In the genomic region with DNA sequence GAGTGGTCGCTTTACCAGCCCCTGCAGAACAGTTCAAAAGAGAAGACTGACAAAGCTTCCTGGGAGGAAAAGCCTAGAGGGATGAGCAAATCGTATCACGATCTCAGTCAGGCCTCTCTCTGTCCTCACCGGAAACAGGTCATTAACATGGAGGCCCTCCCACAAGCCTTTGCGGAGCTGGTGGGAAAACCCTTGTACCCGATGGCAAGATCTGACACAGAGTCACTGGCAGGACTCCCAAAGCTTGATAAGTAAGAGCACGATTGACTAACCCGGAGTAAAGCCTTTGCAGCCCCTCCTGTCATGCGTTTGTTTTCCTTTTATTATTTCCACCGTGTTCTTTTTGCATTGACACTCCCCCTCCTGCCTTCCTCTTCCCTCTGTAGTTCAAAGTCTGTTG, we compare ENCODE assay signal across 14 mouse cellular contexts.
DNase-seq lines count a peak whose midpoint lies in the region; ATAC-seq and TF ChIP-seq lines count a peak whose summit lies in the region.
"Had no signal": no experiment of that assay in that cellular context is flagged by ENCODE, and none has a peak within 500 bp of the region (broad histone marks: within the 10 kb centered on the region; RNA-seq: fewer than 3 reads in every experiment).

No protein-coding gene starts in this region.

- no peaks in the 10 kb centered on the region for H3K9me3 ChIP-seq in embryonic facial prominence, embryonic 14.5 days (ENCODE audit: control insufficient read depth, low read length)
- no peaks in the 10 kb centered on the region for H3K9me3 ChIP-seq in embryonic facial prominence, embryonic 10.5 days
- no peaks in the 10 kb centered on the region for H3K9me3 ChIP-seq in CH12.LX (replicated peaks; ENCODE audit: low read length)
- no peaks in the 10 kb centered on the region for H3K9me3 ChIP-seq in forebrain, postnatal 0 days (ENCODE audit: low read length)
- H3K9me3 ChIP-seq: embryonic facial prominence, embryonic 13.5 days; liver, embryonic 15.5 days had no signal

- no peak for ATAC-seq in embryonic facial prominence, embryonic 14.5 days (ENCODE audit: low read depth)
- ATAC-seq in forebrain, postnatal 0 days = peak; percentile 79

- no peak for TF ChIP-seq POLR2A in CH12.LX (IDR thresholded peaks at IDR 0.05; ENCODE audit: low read depth, low read length)

- H3K27ac ChIP-seq in embryonic facial prominence, embryonic 14.5 days (replicated peaks; ENCODE audit: low read depth, low read length) = no peak overlapping the region
- H3K27ac ChIP-seq in embryonic facial prominence, embryonic 10.5 days (replicated peaks) = no peak overlapping the region
- H3K27ac ChIP-seq in CH12.LX (ENCODE audit: insufficient read depth, low read depth) = no peak overlapping the region
- H3K27ac ChIP-seq in forebrain, postnatal 0 days (ENCODE audit: low read depth, low read length) = 0 out of 2 replicates have a peak overlapping the region, but pooled peaks have one; percentile 9
- H3K27ac ChIP-seq: embryonic facial prominence, embryonic 13.5 days; heart, adult 2 months; left cerebral cortex, adult 2 months; liver, embryonic 15.5 days had no signal

- dilution Hi-C loops in CH12.LX (cut with MboI; ENCODE audit: extremely low pct_ligation_motif_present, extremely low pct_unique_long_range_greater_than_20kb, low sequenced_read_pairs) = no loop called here

- TF ChIP-seq CTCF in CH12.LX (conservative IDR thresholded peaks at IDR 0.05 in 1 of 2, IDR thresholded peaks at IDR 0.05 in 1 of 2; ENCODE audit: low read depth in 2 of 2, low read length in 2 of 2) = no peak
- no peak for TF ChIP-seq CTCF in forebrain, postnatal 0 days (IDR thresholded peaks at IDR 0.05; ENCODE audit: low read depth)

- H3K4me1 ChIP-seq in embryonic facial prominence, embryonic 14.5 days (ENCODE audit: control insufficient read depth, insufficient read depth, low read length) = peaks cover 3% of the 10 kb centered on the region; the same call in 1 of the 2 replicates
- H3K4me1 ChIP-seq in embryonic facial prominence, embryonic 10.5 days = no peaks in the 10 kb centered on the region
- no peaks in the 10 kb centered on the region for H3K4me1 ChIP-seq in CH12.LX (ENCODE audit: control insufficient read depth in 1 of 2, insufficient read depth in 2 of 2)
- peaks cover 4% of the 10 kb centered on the region; the same call in 1 of the 2 replicates for H3K4me1 ChIP-seq in forebrain, postnatal 0 days (ENCODE audit: insufficient read depth)
- H3K4me1 ChIP-seq: liver, embryonic 15.5 days had no signal

- no peaks in the 10 kb centered on the region for H3K79me2 ChIP-seq in CH12.LX (replicated peaks; ENCODE audit: control insufficient read depth, extremely low read depth, insufficient read depth, poor library complexity, severe bottlenecking)

- H3K27me3 ChIP-seq in embryonic facial prominence, embryonic 14.5 days (replicated peaks; ENCODE audit: control insufficient read depth, insufficient read depth, low read length) = no peaks in the 10 kb centered on the region
- H3K27me3 ChIP-seq in embryonic facial prominence, embryonic 10.5 days (replicated peaks; ENCODE audit: low read depth, poor library complexity, severe bottlenecking) = no peaks in the 10 kb centered on the region
- no peaks in the 10 kb centered on the region for H3K27me3 ChIP-seq in CH12.LX (replicated peaks)
- H3K27me3 ChIP-seq in forebrain, postnatal 0 days (ENCODE audit: insufficient read depth, low read length) = no peaks in the 10 kb centered on the region
- H3K27me3 ChIP-seq: embryonic facial prominence, embryonic 13.5 days; liver, embryonic 15.5 days had no signal

- WGBS in embryonic facial prominence, embryonic 14.5 days = 70% methylated on average over 10 of the region's 10 CpGs
- 86% methylated on average over 10 of the region's 10 CpGs for WGBS in embryonic facial prominence, embryonic 10.5 days
- 36% methylated on average over 10 of the region's 10 CpGs for WGBS in forebrain, postnatal 0 days

- H3K4me3 ChIP-seq in embryonic facial prominence, embryonic 14.5 days (ENCODE audit: low read depth, low read length) = no peak overlapping the region
- H3K4me3 ChIP-seq in embryonic facial prominence, embryonic 10.5 days = no peak overlapping the region
- H3K4me3 ChIP-seq in CH12.LX (replicated peaks in 1 of 3; ENCODE audit: low read depth in 2 of 3, low read length in 2 of 3, poor library complexity in 1 of 3) = no peak overlapping the region
- H3K4me3 ChIP-seq in forebrain, postnatal 0 days (ENCODE audit: low read depth, low read length) = no peak overlapping the region
- H3K4me3 ChIP-seq: embryonic facial prominence, embryonic 13.5 days; heart, adult 2 months; left cerebral cortex, adult 2 months; liver, embryonic 15.5 days had no signal

- H3K4me2 ChIP-seq in embryonic facial prominence, embryonic 14.5 days (ENCODE audit: low read depth, low read length) = no peak overlapping the region
- H3K4me2 ChIP-seq in CH12.LX (ENCODE audit: insufficient read depth, low read depth, poor library complexity, severe bottlenecking) = no peak overlapping the region
- peak overlapping the region; percentile 23; the same call in 1 of the 2 replicates for H3K4me2 ChIP-seq in forebrain, postnatal 0 days (ENCODE audit: low read depth)
- H3K4me2 ChIP-seq: embryonic facial prominence, embryonic 13.5 days; liver, embryonic 15.5 days had no signal

- H3K36me3 ChIP-seq in embryonic facial prominence, embryonic 14.5 days (ENCODE audit: control insufficient read depth, insufficient read depth, low read length) = peaks cover 20% of the 10 kb centered on the region
- H3K36me3 ChIP-seq in embryonic facial prominence, embryonic 10.5 days (replicated peaks) = peaks cover 77% of the 10 kb centered on the region
- H3K36me3 ChIP-seq in CH12.LX (replicated peaks in 1 of 2; ENCODE audit: control insufficient read depth in 1 of 2, insufficient read depth in 1 of 2, low read length in 1 of 2) = no peaks in the 10 kb centered on the region
- H3K36me3 ChIP-seq in forebrain, postnatal 0 days (ENCODE audit: insufficient read depth) = no peaks in the 10 kb centered on the region
- H3K36me3 ChIP-seq: liver, embryonic 15.5 days had no signal

- peak; percentile 19 for DNase-seq in embryonic facial prominence, embryonic 14.5 days (ENCODE audit: low spot score)
- no peak for DNase-seq in embryonic facial prominence, embryonic 10.5 days (ENCODE audit: low spot score)
- peak; percentile 19 to 22 for DNase-seq in layer of hippocampus, postnatal 10 days (ENCODE audit: low spot score in 2 of 2)
- no peak for DNase-seq in layer of hippocampus, postnatal 36 days
- no peak for DNase-seq in CH12.LX (ENCODE audit: extremely low read depth)
- no peak for DNase-seq in forebrain, postnatal 0 days
- no peak for DNase-seq in urinary bladder, adult 18-20 months (ENCODE audit: low spot score in 2 of 2)
- no peak for DNase-seq in spleen, postnatal 14 days (ENCODE audit: low spot score in 2 of 2)
- DNase-seq: heart, adult 2 months; kidney, adult 8-10 months; thymus, postnatal 36 days had no signal

- no peak overlapping the region for H3K9ac ChIP-seq in embryonic facial prominence, embryonic 14.5 days (ENCODE audit: low read depth, low read length)
- H3K9ac ChIP-seq in CH12.LX (ENCODE audit: insufficient read depth, low read depth) = no peak overlapping the region
- no peak overlapping the region for H3K9ac ChIP-seq in forebrain, postnatal 0 days
- H3K9ac ChIP-seq: embryonic facial prominence, embryonic 13.5 days; liver, embryonic 15.5 days had no signal

- no peak for TF ChIP-seq RAD21 in CH12.LX (IDR thresholded peaks at IDR 0.05; ENCODE audit: low read depth, low read length)

- in situ Hi-C loops in CH12.LX (cut with MboI; ENCODE audit: low pct_ligation_motif_present, low pct_unique_long_range_greater_than_20kb, low sequenced_read_pairs) = no loop called here

- no peak for TF ChIP-seq EP300 in CH12.LX (IDR thresholded peaks at IDR 0.05; ENCODE audit: low read length)

TF ChIP-seq in CH12.LX, 34 proteins besides CTCF, POLR2A, EP300 and RAD21:
- TF ChIP-seq CHD2 (IDR thresholded peaks at IDR 0.05; ENCODE audit: low read length) (no peak), HCFC1 (IDR thresholded peaks at IDR 0.05; ENCODE audit: low read depth, low read length) (0 out of 2 replicates have a peak, but pooled peaks have one; percentile 11), ZKSCAN1 (IDR thresholded peaks at IDR 0.05; ENCODE audit: borderline replicate concordance, low read depth, low read length) (no peak)

Comparison
In these comparisons a context has a peak if more than half of its experiments do, and no peak if none do; other contexts are left out.
1. DNase-seq: peak in embryonic facial prominence, embryonic 14.5 days (single experiment) and layer of hippocampus, postnatal 10 days (2 of 2); none in embryonic facial prominence, embryonic 10.5 days (single experiment), layer of hippocampus, postnatal 36 days (0 of 2), CH12.LX (single experiment), forebrain, postnatal 0 days (single experiment), urinary bladder, adult 18-20 months (0 of 2) and spleen, postnatal 14 days (0 of 2).